ENCODE assay signal across 22 mouse cellular contexts in genomic region chr7:134369241-134369640, GRCm38 (mm10). TPM values are rescaled to one million over a fixed set of nuclear protein-coding genes. Genes with fewer than 3 reads are reported as not detected.
"Had no signal": no experiment of that assay in that cellular context is flagged by ENCODE, and none has a peak within 500 bp of the region (broad histone marks: within the 10 kb centered on the region; RNA-seq: fewer than 3 reads in every experiment).

No protein-coding gene starts in this region.

- ATAC-seq: liver, embryonic 12.5 days; midbrain, embryonic 16.5 days had no signal

- H3K9me3 ChIP-seq: limb, embryonic 10.5 days; limb, embryonic 13.5 days; liver, embryonic 12.5 days; liver, embryonic 15.5 days; lung, embryonic 15.5 days; megakaryocyte, embryonic 14.5 days; midbrain, embryonic 10.5 days had no signal

- H3K4me3 ChIP-seq: left cerebral cortex, adult 2 months; limb, embryonic 10.5 days; limb, embryonic 13.5 days; liver, embryonic 12.5 days; liver, embryonic 15.5 days; lung, embryonic 15.5 days; megakaryocyte, embryonic 14.5 days; midbrain, embryonic 10.5 days had no signal

- H3K9ac ChIP-seq: limb, embryonic 13.5 days; liver, embryonic 12.5 days; liver, embryonic 15.5 days; lung, embryonic 15.5 days had no signal

- H3K27ac ChIP-seq: left cerebral cortex, adult 2 months; limb, embryonic 10.5 days; limb, embryonic 13.5 days; liver, embryonic 12.5 days; liver, embryonic 15.5 days; lung, embryonic 15.5 days; midbrain, embryonic 10.5 days; stomach, postnatal 0 days had no signal

- H3K4me1 ChIP-seq: limb, embryonic 10.5 days; limb, embryonic 13.5 days; liver, embryonic 12.5 days; liver, embryonic 15.5 days; lung, embryonic 15.5 days; megakaryocyte, embryonic 14.5 days had no signal

- H3K36me3 ChIP-seq: limb, embryonic 10.5 days; limb, embryonic 13.5 days; liver, embryonic 12.5 days; liver, embryonic 15.5 days; lung, embryonic 15.5 days; midbrain, embryonic 10.5 days had no signal

- H3K4me2 ChIP-seq: limb, embryonic 13.5 days; liver, embryonic 12.5 days; liver, embryonic 15.5 days; lung, embryonic 15.5 days had no signal

- DNase-seq: kidney, adult 9 months; kidney, postnatal 14 days; kidney, postnatal 4 days; layer of hippocampus, postnatal 36 days; liver; lung, adult 18-20 months; lung, postnatal 10 days; lung, postnatal 36 days; thymus, adult 2 months; thymus, postnatal 14 days; thymus, postnatal 4 days had no signal

- H3K27me3 ChIP-seq: limb, embryonic 13.5 days; liver, embryonic 12.5 days; liver, embryonic 15.5 days; lung, embryonic 15.5 days; megakaryocyte, embryonic 14.5 days had no signal

RNA-seq across cellular contexts. Expression of gene D7Ertd443e, which starts 16.2 kb away (rescaled TPM):
- polyA plus RNA-seq: limb, embryonic 10.5 days; liver, embryonic 12.5 days; liver, embryonic 15.5 days; midbrain, embryonic 10.5 days; small intestine, adult 2 months had no signal
